Mouse (Mus musculus) neural tube, embryonic 15.5 days (tissue): Measurements from ENCODE around the gene Gm20481. TPM values are rescaled to one million over a fixed set of nuclear protein-coding genes. Genes with fewer than 3 reads are reported as not detected.
A peak's percentile ranks its signal among the peaks of the same experiment; 100 is the strongest.
"Not testable (repeated sequence)": the region's sequence is repeated elsewhere in the genome, so short reads cannot be mapped to it uniquely, and the experiment has no call there.

ENCODE experiments used
- ATAC-seq: fragments of 200-750 bp; cut with Nextera tagmentation; 2 replicates; pipeline ENCODE4 v1.8.0; 2017; ENCODE audit warnings: mild to moderate bottlenecking, moderate TSS enrichment, moderate library complexity; ENCODE audit not compliant: low FRiP score
- H3K27ac ChIP-seq: fragments of 300-500 bp; sonication (generic); replicated peaks from 2 replicates; pipeline ENCODE4 v1.5.1; 2015; ENCODE audit warnings: mild to moderate bottlenecking, inconsistent platforms
- H3K27me3 ChIP-seq: fragments of 300-500 bp; sonication (generic); replicated peaks from 2 replicates; pipeline ENCODE4 v1.6.1; 2015; ENCODE audit warnings: inconsistent platforms
- H3K36me3 ChIP-seq: fragments of 300-500 bp; sonication (generic); 2 replicates; pipeline ENCODE4 v1.6.1; 2015; ENCODE audit warnings: inconsistent platforms
- H3K4me1 ChIP-seq: fragments of 300-500 bp; sonication (generic); 2 replicates; pipeline ENCODE4 v1.6.1; 2015; ENCODE audit warnings: inconsistent platforms
- H3K4me2 ChIP-seq: fragments of 300-500 bp; sonication (generic); 2 replicates; pipeline ENCODE4 v1.6.1; 2015; ENCODE audit warnings: inconsistent platforms, mild to moderate bottlenecking, moderate library complexity
- H3K4me3 ChIP-seq: fragments of 300-500 bp; sonication (generic); replicated peaks from 2 replicates; pipeline ENCODE4 v1.5.1; 2015; ENCODE audit warnings: mild to moderate bottlenecking, inconsistent platforms
- H3K9ac ChIP-seq: fragments of 300-500 bp; sonication (generic); replicated peaks from 2 replicates; pipeline ENCODE4 v1.6.1; 2015; ENCODE audit warnings: mild to moderate bottlenecking, inconsistent platforms
- H3K9me3 ChIP-seq: fragments of 300-500 bp; sonication (generic); replicated peaks from 2 replicates; pipeline ENCODE4 v1.6.1; 2016; ENCODE audit warnings: inconsistent platforms
- WGBS: fragments of 180-500 bp; shearing (Covaris S2); methylation state at CpG from one replicate; pipeline ENCODE4 v1.1.7; 2015; ENCODE audit warnings: mixed read lengths; 5-methylcytosine and 5-hydroxymethylcytosine counted together
- polyA plus RNA-seq: library from polyadenylated mRNA; unstranded; fragments of >200 nt; fragmentation: Nextera tagmentation; extraction: Ambion mirVana; gene quantifications from 2 replicates; pipeline ENCODE4 v1.2.1, GENCODE M21; 2015

The Gm20481 gene
- polyA plus RNA-seq, 1 experiment from 2014 or later = not detected

GRCm38 (mm10) chr17:35000717-35001451, 31.2 kb downstream of the Gm20481 start, which contains the start of gene Vars:
Gene Vars, plus strand, starts transcription at chr17:35000987.
- WGBS = under 1% methylated on average over 81 of the region's 83 CpGs
- peak within 1 kb of the TSS; percentile 91 for H3K4me3 ChIP-seq
- peak within 1 kb of the TSS; percentile 96 for H3K9ac ChIP-seq
- H3K27ac ChIP-seq = peak within 1 kb of the TSS; percentile 95
- H3K4me2 ChIP-seq = peak within 1 kb of the TSS; percentile 99
- H3K36me3 ChIP-seq = peaks cover 19% of the 10 kb centered on the region
- H3K27me3 ChIP-seq = no peaks in the 10 kb centered on the region
- no peaks in the 10 kb centered on the region for H3K9me3 ChIP-seq
- peak; percentile 89 for ATAC-seq
- H3K4me1 ChIP-seq = peaks cover 30% of the 10 kb centered on the region

- WGBS = under 1% methylated on average over 35 of the region's 35 CpGs
- peak; percentile 32 for ATAC-seq
- peak overlapping the region; percentile 95 for H3K27ac ChIP-seq
- peak overlapping the region; percentile 99 for H3K4me2 ChIP-seq
- no peaks in the 10 kb centered on the region for H3K27me3 ChIP-seq
- H3K36me3 ChIP-seq = peaks cover 24% of the 10 kb centered on the region
- H3K4me3 ChIP-seq = peak overlapping the region; percentile 91
- H3K9me3 ChIP-seq = no peaks in the 10 kb centered on the region
- peak overlapping the region; percentile 96 for H3K9ac ChIP-seq
- peaks cover 30% of the 10 kb centered on the region for H3K4me1 ChIP-seq
These were observed 31.9 kb downstream of the Gm20481 start for GRCm38 (mm10) chr17:35001452-35002152.

GRCm38 (mm10) chr17:35002153-35002865, 32.6 kb downstream of the Gm20481 start:
- H3K27ac ChIP-seq = peak overlapping the region; percentile 95
- H3K4me2 ChIP-seq = peak overlapping the region; percentile 99
- peak overlapping the region; percentile 96 for H3K9ac ChIP-seq
- peak overlapping the region; percentile 91 for H3K4me3 ChIP-seq
- WGBS = 12% methylated on average over 12 of the region's 12 CpGs
- no peak for ATAC-seq
- no peaks in the 10 kb centered on the region for H3K9me3 ChIP-seq
- H3K36me3 ChIP-seq = peaks cover 26% of the 10 kb centered on the region
- H3K27me3 ChIP-seq = no peaks in the 10 kb centered on the region
- peaks cover 30% of the 10 kb centered on the region for H3K4me1 ChIP-seq

GRCm38 (mm10) chr17:35003022-35003838, 33.5 kb downstream of the Gm20481 start:
- Histone ChIP-seq H3K4me3 (no peak overlapping the region), H3K4me2 (peak overlapping the region; percentile 99), H3K9ac (0 out of 2 replicates have a peak overlapping the region, but pooled peaks have one; percentile 96), H3K27ac (no peak overlapping the region), H3K27me3 (no peaks in the 10 kb centered on the region), H3K4me1 (peaks cover 30% of the 10 kb centered on the region), H3K9me3 (no peaks in the 10 kb centered on the region), H3K36me3 (peaks cover 33% of the 10 kb centered on the region)
- ATAC-seq = no peak
- WGBS = 76% methylated on average over 9 of the region's 9 CpGs

DNA sequence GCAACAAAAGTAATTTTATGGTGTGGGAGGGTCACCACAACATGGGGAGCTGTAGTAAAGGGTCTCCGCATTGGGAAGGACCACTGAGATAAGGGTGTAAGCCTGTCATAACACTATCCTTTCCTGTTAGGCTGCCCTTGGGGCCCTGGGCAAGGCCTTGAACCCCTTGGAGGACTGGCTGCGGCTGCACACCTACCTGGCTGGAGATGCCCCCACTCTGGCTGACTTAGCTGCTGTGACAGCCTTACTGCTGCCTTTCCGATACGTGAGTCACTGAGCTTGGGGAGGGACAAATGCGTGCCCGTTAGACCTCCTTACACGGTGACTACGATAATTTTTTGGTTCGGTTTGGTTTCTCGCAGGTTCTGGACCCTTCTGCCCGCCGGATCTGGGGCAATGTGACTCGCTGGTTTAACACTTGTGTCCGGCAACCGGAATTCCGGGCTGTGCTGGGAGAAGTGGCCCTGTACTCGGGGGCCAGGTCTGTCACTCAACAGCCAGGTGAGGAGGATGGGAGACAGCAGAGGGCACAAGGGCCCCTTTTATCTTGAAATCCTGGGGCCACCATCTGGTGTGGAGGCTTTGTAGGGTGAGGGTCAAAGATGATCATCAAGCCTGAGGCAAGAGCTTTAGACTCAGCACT, 34.5 kb downstream of the Gm20481 start:
- H3K4me2 ChIP-seq = no peak overlapping the region
- no peaks in the 10 kb centered on the region for H3K27me3 ChIP-seq
- H3K36me3 ChIP-seq = peaks cover 42% of the 10 kb centered on the region
- H3K9me3 ChIP-seq = no peaks in the 10 kb centered on the region
- H3K4me1 ChIP-seq = peaks cover 30% of the 10 kb centered on the region
- H3K27ac ChIP-seq = no peak overlapping the region
- ATAC-seq = no peak
- H3K9ac ChIP-seq = no peak overlapping the region
- WGBS = 95% methylated on average over 17 of the region's 17 CpGs
- no peak overlapping the region for H3K4me3 ChIP-seq

DNA sequence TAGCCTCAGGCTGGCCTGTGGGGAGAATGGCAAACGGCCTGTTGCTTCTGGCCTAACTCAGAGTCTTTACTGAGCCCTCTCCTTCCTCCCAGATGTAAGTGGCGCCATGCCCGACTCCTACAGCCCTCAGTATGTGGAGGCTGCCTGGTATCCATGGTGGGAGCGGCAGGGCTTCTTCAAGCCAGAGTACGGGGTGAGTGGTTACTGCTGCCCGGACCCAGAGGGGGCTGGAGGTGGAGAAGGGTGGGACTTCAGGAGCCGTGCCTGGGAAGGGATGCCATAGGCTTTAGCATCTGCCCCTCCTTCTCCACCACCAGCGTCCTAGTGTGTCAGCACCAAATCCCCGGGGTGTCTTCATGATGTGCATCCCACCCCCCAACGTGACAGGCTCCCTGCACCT, 35.4 kb downstream of the Gm20481 start:
- Histone ChIP-seq H3K36me3 (peaks cover 48% of the 10 kb centered on the region), H3K9me3 (no peaks in the 10 kb centered on the region), H3K27ac (no peak overlapping the region), H3K4me2 (no peak overlapping the region), H3K27me3 (no peaks in the 10 kb centered on the region), H3K9ac (no peak overlapping the region), H3K4me3 (no peak overlapping the region), H3K4me1 (peaks cover 24% of the 10 kb centered on the region)
- 95% methylated on average over 10 of the region's 10 CpGs for WGBS
- no peak for ATAC-seq

- Histone ChIP-seq H3K36me3 (peaks cover 55% of the 10 kb centered on the region), H3K4me1 (peaks cover 23% of the 10 kb centered on the region)
- not testable (repeated sequence) for H3K27me3 ChIP-seq, H3K27ac ChIP-seq, ATAC-seq, H3K9me3 ChIP-seq, H3K4me3 ChIP-seq, H3K9ac ChIP-seq, H3K4me2 ChIP-seq
- 91% methylated on average over 5 of the region's 5 CpGs for WGBS
These were observed 36.2 kb downstream of the Gm20481 start for GRCm38 (mm10) chr17:35005902-35006301.

DNA sequence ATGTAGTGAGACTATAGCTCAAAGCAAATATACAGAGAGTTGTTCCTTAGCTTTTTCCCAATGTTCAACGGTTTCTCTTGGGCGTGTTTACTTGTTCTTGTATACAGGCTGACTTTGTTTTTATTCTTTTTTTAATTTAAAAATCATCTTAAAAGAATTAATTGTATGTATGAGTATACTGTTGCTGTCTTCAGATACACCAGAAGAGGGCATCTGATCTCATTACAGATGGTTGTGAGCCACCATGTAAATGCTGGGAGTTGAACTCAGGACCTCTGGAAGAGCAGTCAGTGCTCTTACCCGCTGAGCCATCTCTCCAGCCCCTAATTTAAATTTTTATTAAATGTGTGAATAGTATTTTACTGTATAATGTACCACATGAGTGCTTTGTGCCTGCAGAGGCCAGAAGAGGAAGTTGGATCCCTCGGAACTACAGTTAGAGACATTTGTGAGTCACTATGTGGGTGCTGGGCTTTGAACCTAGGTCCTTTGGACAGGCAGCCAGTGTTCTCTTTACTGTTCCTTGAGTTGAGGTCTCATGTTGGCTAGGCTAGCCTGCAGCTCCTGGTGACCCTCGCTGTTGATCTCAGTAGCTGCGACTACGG, 37.8 kb downstream of the Gm20481 start:
- H3K36me3 ChIP-seq = peaks cover 71% of the 10 kb centered on the region
- no peak for ATAC-seq
- H3K27me3 ChIP-seq = no peaks in the 10 kb centered on the region
- no peak overlapping the region for H3K9ac ChIP-seq
- H3K9me3 ChIP-seq = no peaks in the 10 kb centered on the region
- H3K4me2 ChIP-seq = no peak overlapping the region
- H3K4me1 ChIP-seq = peaks cover 12% of the 10 kb centered on the region
- H3K27ac ChIP-seq = no peak overlapping the region
- 97% methylated on average over 7 of the region's 7 CpGs for WGBS
- no peak overlapping the region for H3K4me3 ChIP-seq

GRCm38 (mm10) chr17:35009586-35009985, 39.9 kb downstream of the Gm20481 start:
- Histone ChIP-seq H3K36me3 (peaks cover 86% of the 10 kb centered on the region), H3K27me3 (no peaks in the 10 kb centered on the region), H3K4me1 (no peaks in the 10 kb centered on the region), H3K4me2 (no peak overlapping the region), H3K27ac (no peak overlapping the region), H3K9me3 (no peaks in the 10 kb centered on the region), H3K4me3 (no peak overlapping the region), H3K9ac (no peak overlapping the region)
- 85% methylated on average over 7 of the region's 7 CpGs for WGBS
- no peak for ATAC-seq

GRCm38 (mm10) chr17:35011440-35011839, 41.7 kb downstream of the Gm20481 start:
- Histone ChIP-seq H3K4me2 (no peak overlapping the region), H3K36me3 (peaks cover 88% of the 10 kb centered on the region), H3K4me3 (no peak overlapping the region), H3K27me3 (no peaks in the 10 kb centered on the region), H3K9me3 (no peaks in the 10 kb centered on the region), H3K27ac (no peak overlapping the region), H3K9ac (no peak overlapping the region), H3K4me1 (peaks cover 5% of the 10 kb centered on the region; the same call in 1 of the 2 replicates)
- ATAC-seq = no peak
- WGBS = 95% methylated on average over 8 of the region's 8 CpGs
